Mouse (Mus musculus) limb, embryonic 15.5 days (tissue): ENCODE measurements around the gene Pfn1. TPM values are rescaled to one million over a fixed set of nuclear protein-coding genes. Genes with fewer than 3 reads are reported as not detected.

Source experiments
- polyA plus RNA-seq: library from polyadenylated mRNA; unstranded; fragments of >200 nt; fragmentation: Nextera tagmentation; extraction: Ambion mirVana; gene quantifications from 2 replicates; pipeline ENCODE4 v1.2.1, GENCODE M21; 2015

Pfn1 gene
- polyA plus RNA-seq, 1 experiment from 2014 or later: 1,605 TPM

Other genes with a start within 250 kb of the Pfn1 start
- 31.7 and 33.7 TPM in 2 replicates for gene Pelp1, start 244.6 kb downstream of the Pfn1 start, polyA plus RNA-seq
- 19.6 and 22.2 TPM in 2 replicates for gene Arrb2, start 222.0 kb downstream of the Pfn1 start, polyA plus RNA-seq
- gene Med11, start 202.7 kb downstream of the Pfn1 start, polyA plus RNA-seq: 37.6 and 40.2 TPM in 2 replicates
- 0.51 and 0.76 TPM in 2 replicates for gene Zmynd15, start 195.2 kb downstream of the Pfn1 start, polyA plus RNA-seq
- gene Cxcl16, start 194.7 kb downstream of the Pfn1 start, polyA plus RNA-seq: 5.3 and 6.8 TPM in 2 replicates
- 0.37 and 0.45 TPM in 2 replicates for gene Tm4sf5, start 149.4 kb downstream of the Pfn1 start, polyA plus RNA-seq
- 0.23 and 0.27 TPM in 2 replicates for gene Vmo1, start 140.0 kb downstream of the Pfn1 start, polyA plus RNA-seq
- gene Gltpd2, start 135.4 kb downstream of the Pfn1 start, polyA plus RNA-seq: 0.26 and 0.65 TPM in 2 replicates
- 660 and 698 TPM in 2 replicates for gene Psmb6, start 129.3 kb downstream of the Pfn1 start, polyA plus RNA-seq
- not detected in 2 replicates for gene Gm40193, start 121.7 kb downstream of the Pfn1 start, polyA plus RNA-seq
- gene Pld2, start 114.6 kb downstream of the Pfn1 start, polyA plus RNA-seq: 10.4 and 11.9 TPM in 2 replicates
- 14.1 TPM in 2 replicates for gene Mink1, start 91.8 kb downstream of the Pfn1 start, polyA plus RNA-seq
- not detected in 2 replicates for gene 4930544D05Rik, start 38.8 kb downstream of the Pfn1 start, polyA plus RNA-seq
- 0.41 TPM in 1 of 2 replicates, not detected in the other for gene Chrne, start 35.4 kb downstream of the Pfn1 start, polyA plus RNA-seq
- 0.26 and 0.29 TPM in 2 replicates for gene Gp1ba, start 15.5 kb downstream of the Pfn1 start, polyA plus RNA-seq
- 124 TPM in 2 replicates for gene Rnf167, start 7.4 kb downstream of the Pfn1 start, polyA plus RNA-seq
- 165 and 188 TPM in 2 replicates for gene Slc25a11, start 7.2 kb downstream of the Pfn1 start, polyA plus RNA-seq
- 71.5 and 252 TPM in 2 replicates for gene Eno3, start 2.6 kb upstream of the Pfn1 start, polyA plus RNA-seq
- gene Spag7, start 14.8 kb upstream of the Pfn1 start, polyA plus RNA-seq: 149 and 172 TPM in 2 replicates
- 12.9 and 14.8 TPM in 2 replicates for gene Camta2, start 33.5 kb upstream of the Pfn1 start, polyA plus RNA-seq
- 0.91 and 2.1 TPM in 2 replicates for gene Inca1, start 45.5 kb upstream of the Pfn1 start, polyA plus RNA-seq
- gene Kif1c, start 45.9 kb upstream of the Pfn1 start, polyA plus RNA-seq: 4.3 and 5.3 TPM in 2 replicates
- 7.3 and 7.9 TPM in 2 replicates for gene Zfp3, start 109.6 kb upstream of the Pfn1 start, polyA plus RNA-seq
- 0.27 TPM in 1 of 2 replicates, not detected in the other for gene Scimp, start 157.9 kb upstream of the Pfn1 start, polyA plus RNA-seq
- 26.7 and 33.7 TPM in 2 replicates for gene Rabep1, start 190.1 kb upstream of the Pfn1 start, polyA plus RNA-seq